Mouse (Mus musculus) spleen, postnatal 36 days (tissue): ENCODE measurements around the gene Polr2f.

Experiments
- DNase-seq, 2 experiments: peaks; one replicate each; pipeline ENCODE4 v3.0.0; 2022; ENCODE audit warnings: low spot score in 2 of 2, mixed read lengths in 1 of 2

Polr2f gene

GRCm38 (mm10) chr15:79122119-79122518, 18.7 kb upstream of the Polr2f start:
- DNase-seq = no peak

- DNase-seq = no peak
Observed at GRCm38 (mm10) chr15:79122546-79122945, 18.3 kb upstream of the Polr2f start.

GRCm38 (mm10) chr15:79123751-79124150, 17.1 kb upstream of the Polr2f start:
- DNase-seq = no peak

GRCm38 (mm10) chr15:79124331-79124875, 16.4 kb upstream of the Polr2f start:
- no peak for DNase-seq

- DNase-seq = no peak
Observed at GRCm38 (mm10) chr15:79126217-79126932, 14.4 kb upstream of the Polr2f start.

GRCm38 (mm10) chr15:79127101-79127500, 13.7 kb upstream of the Polr2f start:
- DNase-seq = no peak

- DNase-seq = no peak
Observed at GRCm38 (mm10) chr15:79128208-79128607, 12.6 kb upstream of the Polr2f start.

- no peak for DNase-seq
Observed at GRCm38 (mm10) chr15:79129311-79129710, 11.5 kb upstream of the Polr2f start.

GRCm38 (mm10) chr15:79130782-79131181, 10.0 kb upstream of the Polr2f start:
- DNase-seq = no peak

GRCm38 (mm10) chr15:79131442-79131841, 9.4 kb upstream of the Polr2f start:
- DNase-seq = no peak

GRCm38 (mm10) chr15:79133191-79133661, 7.6 kb upstream of the Polr2f start:
- no peak for DNase-seq

GRCm38 (mm10) chr15:79134496-79135270, 6.1 kb upstream of the Polr2f start:
- no peak for DNase-seq

GRCm38 (mm10) chr15:79135332-79135731, 5.5 kb upstream of the Polr2f start:
- DNase-seq = no peak

- DNase-seq = no peak
Observed at GRCm38 (mm10) chr15:79135783-79136575, 4.8 kb upstream of the Polr2f start.

GRCm38 (mm10) chr15:79139640-79140039, 1.2 kb upstream of the Polr2f start:
- no peak for DNase-seq

- no peak for DNase-seq
Observed at GRCm38 (mm10) chr15:79141566-79141917, 733 bp downstream of the Polr2f start.

GRCm38 (mm10) chr15:79143316-79143715, 2.5 kb downstream of the Polr2f start:
- no peak for DNase-seq

- DNase-seq = no peak
Observed at GRCm38 (mm10) chr15:79144021-79144420, 3.2 kb downstream of the Polr2f start.

GRCm38 (mm10) chr15:79145522-79145921, 4.7 kb downstream of the Polr2f start:
- DNase-seq = no peak

GRCm38 (mm10) chr15:79148533-79148932, 7.7 kb downstream of the Polr2f start:
- peak; percentile 47 to 49 for DNase-seq

GRCm38 (mm10) chr15:79151881-79152280, 11.1 kb downstream of the Polr2f start:
- DNase-seq = no peak

- DNase-seq = no peak
Observed at GRCm38 (mm10) chr15:79152709-79153108, 11.9 kb downstream of the Polr2f start.
